Mouse (Mus musculus) lung, postnatal 0 days (tissue): ENCODE results near the gene Mnt.

Source experiments
- CTCF ChIP-seq: IDR thresholded peaks from 2 replicates; pipeline ENCODE4 v1.5.1; 2016; ENCODE audit warnings: antibody characterized with exemption, mild to moderate bottlenecking
- EP300 ChIP-seq: IDR thresholded peaks from 2 replicates; pipeline ENCODE4 v1.6.1; 2016; ENCODE audit warnings: antibody characterized with exemption, mild to moderate bottlenecking, control low read depth

DNA sequence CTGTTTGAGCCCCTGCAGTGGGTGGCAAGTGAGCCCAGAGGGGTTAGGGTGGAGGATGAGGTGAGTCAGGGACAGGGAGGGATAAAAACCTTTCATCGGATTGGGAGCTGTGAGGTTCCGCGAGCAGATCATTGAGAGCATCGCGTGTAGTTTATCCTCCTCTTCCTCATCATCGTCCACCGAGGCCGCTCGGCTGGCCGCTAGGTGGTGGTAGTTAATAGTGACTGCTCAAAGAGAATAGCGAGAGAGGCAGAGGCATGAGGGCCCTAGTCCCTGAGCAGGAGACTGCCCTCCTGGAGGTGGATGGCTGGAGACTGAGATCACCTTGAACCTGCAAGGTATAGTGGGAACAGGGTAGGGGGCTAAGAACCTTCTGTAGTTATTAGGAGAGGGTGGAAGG lies 32.8 kb downstream of the Mnt start:
- peak; percentile 72 for TF ChIP-seq CTCF
- no peak for TF ChIP-seq EP300
